Mouse (Mus musculus) heart, embryonic 11.5 days (tissue): ENCODE measurements at regions not wholly inside any gene's neighbourhood (a gene's known extent, or its start where the extent isn't known, plus 50 kb on each side); places are given as distances from the start of the nearest gene placed in this dataset.

Experiments used
- ATAC-seq: fragments of 200-750 bp; cut with Nextera tagmentation; replicated peaks from 2 replicates; pipeline ENCODE4 v1.8.0; 2017; ENCODE audit warnings: moderate library complexity; ENCODE audit not compliant: insufficient number of reproducible peaks, low FRiP score, low TSS enrichment
- H3K27ac ChIP-seq: fragments of 300-500 bp; sonication (generic); 2 replicates; pipeline ENCODE4 v1.5.1; 2014; ENCODE audit warnings: mild to moderate bottlenecking, low read depth, low read length
- H3K27me3 ChIP-seq: fragments of 300-500 bp; sonication (generic); 2 replicates; pipeline ENCODE4 v1.6.1; 2014; ENCODE audit warnings: mild to moderate bottlenecking, low read length, mixed read lengths; ENCODE audit not compliant: control insufficient read depth, insufficient read depth
- H3K36me3 ChIP-seq: fragments of 300-500 bp; sonication (generic); 2 replicates; pipeline ENCODE4 v1.6.1; 2014; ENCODE audit warnings: mild to moderate bottlenecking, low read length, moderate library complexity, mixed read lengths; ENCODE audit not compliant: control insufficient read depth, insufficient read depth
- H3K4me1 ChIP-seq: fragments of 300-500 bp; sonication (generic); 2 replicates; pipeline ENCODE4 v1.6.1; 2014; ENCODE audit warnings: low read length; ENCODE audit not compliant: control insufficient read depth, insufficient read depth
- H3K4me2 ChIP-seq: fragments of 300-500 bp; sonication (generic); 2 replicates; pipeline ENCODE4 v1.6.1; 2014; ENCODE audit warnings: mild to moderate bottlenecking, moderate library complexity
- H3K4me3 ChIP-seq: fragments of 300-500 bp; sonication (generic); 2 replicates; pipeline ENCODE4 v1.5.1; 2014; ENCODE audit warnings: low read depth, low read length
- H3K9ac ChIP-seq: fragments of 300-500 bp; sonication (generic); 2 replicates; pipeline ENCODE4 v1.6.1; 2014; ENCODE audit warnings: mild to moderate bottlenecking, low read depth, low read length, moderate library complexity
- H3K9me3 ChIP-seq: fragments of 300-500 bp; sonication (generic); replicated peaks from 2 replicates; pipeline ENCODE4 v1.6.1; 2016; ENCODE audit warnings: low read length; ENCODE audit not compliant: control insufficient read depth
- WGBS: fragments of 180-500 bp; shearing (Covaris S2); extraction: QIAGEN DNeasy Blood & Tissue Kit; methylation state at CpG from one replicate; pipeline ENCODE4 v1.1.7; 2014; ENCODE audit not compliant: insufficient replicate concordance; 5-methylcytosine and 5-hydroxymethylcytosine counted together

- H3K36me3 ChIP-seq: no peaks in the 10 kb centered on the region
- peak overlapping the region; percentile 82 for H3K27ac ChIP-seq
- no peaks in the 10 kb centered on the region for H3K27me3 ChIP-seq
- no peaks in the 10 kb centered on the region for H3K9me3 ChIP-seq
- no peak overlapping the region for H3K9ac ChIP-seq
- no peak overlapping the region for H3K4me3 ChIP-seq
- H3K4me1 ChIP-seq: peaks cover 20% of the 10 kb centered on the region
- 0 out of 2 replicates have a peak, but pooled peaks have one; percentile 43 for ATAC-seq
- H3K4me2 ChIP-seq: peak overlapping the region; percentile 40
- 17% methylated on average over 8 of the region's 8 CpGs for WGBS
Measured at GRCm38 (mm10) chr4:142302041-142302723, 63.0 kb upstream of the Kazn start.

GRCm38 (mm10) chr4:142298770-142299337 is 59.7 kb upstream of the Kazn start:
- 65% methylated on average over 10 of the region's 10 CpGs for WGBS
- H3K4me2 ChIP-seq: no peak overlapping the region

DNA sequence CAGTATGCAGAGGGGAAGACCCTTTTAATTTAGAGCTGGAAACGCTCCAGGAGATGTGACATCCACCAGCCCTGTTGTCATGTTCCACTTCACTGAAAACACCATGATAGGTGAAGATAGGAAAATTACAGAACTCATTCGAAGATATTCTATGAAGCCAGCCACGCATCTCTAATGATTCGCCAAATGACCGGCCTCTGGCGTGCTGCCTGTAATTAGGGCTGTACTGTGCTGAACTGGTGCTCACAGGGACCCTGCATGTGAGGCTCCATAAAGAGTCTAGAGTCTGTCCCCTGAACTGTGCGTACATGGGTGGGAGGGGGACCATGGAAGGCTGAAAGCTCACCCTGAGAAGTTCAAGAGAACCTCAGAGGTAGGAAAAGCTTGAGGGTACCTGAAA is 53.6 kb upstream of the Kazn start:
- WGBS: 85% methylated on average over 7 of the region's 7 CpGs
- ATAC-seq: no peak
- no peaks in the 10 kb centered on the region for H3K9me3 ChIP-seq

More at GRCm38 (mm10) chr4:142298770-142299337, 59.7 kb upstream of the Kazn start:
- H3K27me3 ChIP-seq: no peaks in the 10 kb centered on the region
- H3K27ac ChIP-seq: no peak overlapping the region
- no peaks in the 10 kb centered on the region for H3K9me3 ChIP-seq
- no peak overlapping the region for H3K4me3 ChIP-seq
- peaks cover 20% of the 10 kb centered on the region for H3K4me1 ChIP-seq
- H3K36me3 ChIP-seq: no peaks in the 10 kb centered on the region
- no peak for ATAC-seq
- H3K9ac ChIP-seq: no peak overlapping the region

DNA sequence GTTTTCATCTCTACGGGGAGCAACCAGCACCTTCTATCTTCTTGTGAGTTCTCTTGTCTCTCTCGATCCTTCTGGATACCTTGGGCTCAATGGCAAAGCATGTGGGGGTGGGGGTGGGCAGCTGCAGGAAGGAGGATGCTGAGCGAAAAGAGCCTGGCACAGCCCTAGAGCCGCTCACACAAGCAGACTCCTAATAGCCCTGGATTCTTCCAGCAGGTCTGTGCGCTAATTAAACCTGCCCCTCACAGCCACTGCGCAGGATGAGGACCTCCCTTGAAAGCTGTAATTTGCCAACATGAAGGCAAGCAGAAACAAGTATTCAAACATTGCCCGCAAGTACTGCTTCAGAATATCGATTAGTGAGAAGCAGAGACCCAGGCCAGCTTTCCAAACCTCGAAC is 53.1 kb upstream of the Kazn start:
- Histone ChIP-seq H3K4me3 (no peak overlapping the region), H3K4me1 (no peaks in the 10 kb centered on the region; the same call in 1 of the 2 replicates), H3K9me3 (no peaks in the 10 kb centered on the region), H3K4me2 (no peak overlapping the region), H3K27ac (no peak overlapping the region), H3K9ac (no peak overlapping the region), H3K36me3 (no peaks in the 10 kb centered on the region), H3K27me3 (no peaks in the 10 kb centered on the region)
- no peak for ATAC-seq
- WGBS: 84% methylated on average over 9 of the region's 9 CpGs

More for the DNA sequence above, 53.6 kb upstream of the Kazn start:
- no peak overlapping the region for H3K9ac ChIP-seq
- H3K4me3 ChIP-seq: no peak overlapping the region
- no peaks in the 10 kb centered on the region; the same call in 1 of the 2 replicates for H3K4me1 ChIP-seq
- no peak overlapping the region for H3K27ac ChIP-seq
- H3K36me3 ChIP-seq: no peaks in the 10 kb centered on the region
- H3K4me2 ChIP-seq: no peak overlapping the region
- no peaks in the 10 kb centered on the region for H3K27me3 ChIP-seq

DNA sequence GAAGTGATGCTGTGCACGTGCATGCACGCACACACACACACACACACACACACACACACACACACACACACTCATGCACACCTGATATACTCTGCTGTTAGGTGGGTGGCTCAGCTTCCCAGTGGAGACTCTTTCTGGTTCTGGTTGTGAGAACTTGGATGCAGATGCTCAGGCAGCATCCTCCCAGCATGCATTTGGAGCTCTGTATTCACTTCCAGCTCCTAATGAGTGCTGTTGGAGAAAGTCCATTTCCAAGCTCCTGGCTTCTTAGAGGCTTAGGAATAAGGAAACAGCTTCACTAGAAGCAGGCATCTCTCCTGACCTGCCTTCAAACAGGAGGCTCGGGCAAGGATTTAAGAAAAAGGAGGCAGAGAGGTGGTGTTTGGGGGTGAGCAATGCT is 52.2 kb upstream of the Kazn start:
- Histone ChIP-seq H3K4me2 (no peak overlapping the region), H3K4me1 (no peaks in the 10 kb centered on the region; the same call in 1 of the 2 replicates), H3K9ac (no peak overlapping the region), H3K9me3 (no peaks in the 10 kb centered on the region), H3K36me3 (no peaks in the 10 kb centered on the region), H3K4me3 (no peak overlapping the region), H3K27me3 (no peaks in the 10 kb centered on the region), H3K27ac (no peak overlapping the region)
- 76% methylated on average over 3 of the region's 3 CpGs for WGBS
- no peak for ATAC-seq
